Mouse (Mus musculus): ENCODE results near the gene Lenep. TPM values are rescaled to one million over a fixed set of nuclear protein-coding genes. Genes with fewer than 3 reads are reported as not detected.

Gene Lenep
- polyA plus RNA-seq, 1 experiment: 0.04 TPM

GRCm38 (mm10) chr3:89411490-89412393 lies 9.1 kb upstream of the Lenep start, which contains the start of gene Flad1:
Gene Flad1, minus strand, starts transcription at chr3:89411870.
- no peaks in the 10 kb centered on the region for H3K27me3 ChIP-seq (ENCODE audit: control insufficient read depth)
- H3K4me3 ChIP-seq (replicated peaks): peak within 1 kb of the TSS; percentile 77
- H3K4me1 ChIP-seq (ENCODE audit: control insufficient read depth): peaks cover 42% of the 10 kb centered on the region
- TF ChIP-seq TAL1 (IDR thresholded peaks at IDR 0.05; ENCODE audit: low read length) (no peak), GATA1 (IDR thresholded peaks at IDR 0.05; ENCODE audit: low read length) (no peak)
- H3K36me3 ChIP-seq (ENCODE audit: control insufficient read depth): peaks cover 61% of the 10 kb centered on the region
- peaks cover 3% of the 10 kb centered on the region for H3K9me3 ChIP-seq (ENCODE audit: control insufficient read depth, low read length)

GRCm38 (mm10) chr3:89410864-89411263 lies 8.3 kb upstream of the Lenep start:
- no peak for TF ChIP-seq GATA1 (IDR thresholded peaks at IDR 0.05; ENCODE audit: low read length)
- TF ChIP-seq TAL1 (IDR thresholded peaks at IDR 0.05; ENCODE audit: low read length): no peak
- Histone ChIP-seq H3K9me3 (ENCODE audit: control insufficient read depth, low read length) (peaks cover 3% of the 10 kb centered on the region), H3K36me3 (ENCODE audit: control insufficient read depth) (peaks cover 55% of the 10 kb centered on the region), H3K4me1 (ENCODE audit: control insufficient read depth) (peaks cover 33% of the 10 kb centered on the region), H3K4me3 (replicated peaks) (peak overlapping the region; percentile 77), H3K27me3 (ENCODE audit: control insufficient read depth) (no peaks in the 10 kb centered on the region)

GRCm38 (mm10) chr3:89409701-89410100 lies 7.1 kb upstream of the Lenep start:
- Histone ChIP-seq H3K4me3 (replicated peaks) (no peak overlapping the region), H3K36me3 (ENCODE audit: control insufficient read depth) (peaks cover 53% of the 10 kb centered on the region), H3K9me3 (ENCODE audit: control insufficient read depth, low read length) (peaks cover under 1% of the 10 kb centered on the region; the same call in 1 of the 2 replicates), H3K4me1 (ENCODE audit: control insufficient read depth) (peaks cover 33% of the 10 kb centered on the region), H3K27me3 (ENCODE audit: control insufficient read depth) (no peaks in the 10 kb centered on the region)
- TF ChIP-seq TAL1 (IDR thresholded peaks at IDR 0.05; ENCODE audit: low read length) (no peak), GATA1 (IDR thresholded peaks at IDR 0.05; ENCODE audit: low read length) (no peak)

GRCm38 (mm10) chr3:89408448-89408847 lies 5.9 kb upstream of the Lenep start:
- Histone ChIP-seq H3K36me3 (ENCODE audit: control insufficient read depth) (peaks cover 51% of the 10 kb centered on the region), H3K27me3 (ENCODE audit: control insufficient read depth) (no peaks in the 10 kb centered on the region), H3K9me3 (ENCODE audit: control insufficient read depth, low read length) (no peaks in the 10 kb centered on the region), H3K4me1 (ENCODE audit: control insufficient read depth) (peaks cover 33% of the 10 kb centered on the region), H3K4me3 (replicated peaks) (no peak overlapping the region)
- TF ChIP-seq GATA1 (IDR thresholded peaks at IDR 0.05; ENCODE audit: low read length) (no peak), TAL1 (IDR thresholded peaks at IDR 0.05; ENCODE audit: low read length) (no peak)

- Histone ChIP-seq H3K4me3 (replicated peaks) (no peak overlapping the region), H3K4me1 (ENCODE audit: control insufficient read depth) (peaks cover 26% of the 10 kb centered on the region), H3K27me3 (ENCODE audit: control insufficient read depth) (no peaks in the 10 kb centered on the region), H3K9me3 (ENCODE audit: control insufficient read depth, low read length) (no peaks in the 10 kb centered on the region), H3K36me3 (ENCODE audit: control insufficient read depth) (peaks cover 61% of the 10 kb centered on the region)
- TF ChIP-seq GATA1 (IDR thresholded peaks at IDR 0.05; ENCODE audit: low read length) (no peak), TAL1 (IDR thresholded peaks at IDR 0.05; ENCODE audit: low read length) (no peak)
These were observed 4.3 kb upstream of the Lenep start for GRCm38 (mm10) chr3:89406887-89407286.

- Histone ChIP-seq H3K27me3 (ENCODE audit: control insufficient read depth) (peaks cover 2% of the 10 kb centered on the region), H3K4me3 (replicated peaks) (no peak overlapping the region), H3K9me3 (ENCODE audit: control insufficient read depth, low read length) (no peaks in the 10 kb centered on the region), H3K4me1 (ENCODE audit: control insufficient read depth) (peaks cover 6% of the 10 kb centered on the region), H3K36me3 (ENCODE audit: control insufficient read depth) (peaks cover 45% of the 10 kb centered on the region)
- no peak for TF ChIP-seq TAL1 (IDR thresholded peaks at IDR 0.05; ENCODE audit: low read length)
- no peak for TF ChIP-seq GATA1 (IDR thresholded peaks at IDR 0.05; ENCODE audit: low read length)
These were observed 1.3 kb downstream of the Lenep start for GRCm38 (mm10) chr3:89401329-89401728.

GRCm38 (mm10) chr3:89396654-89397005 lies 6.0 kb downstream of the Lenep start:
- Histone ChIP-seq H3K9me3 (ENCODE audit: control insufficient read depth, low read length) (peaks cover 2% of the 10 kb centered on the region; the same call in 1 of the 2 replicates), H3K4me1 (ENCODE audit: control insufficient read depth) (peaks cover 50% of the 10 kb centered on the region), H3K4me3 (replicated peaks) (peak overlapping the region; percentile 68), H3K36me3 (ENCODE audit: control insufficient read depth) (peaks cover 5% of the 10 kb centered on the region), H3K27me3 (ENCODE audit: control insufficient read depth) (peaks cover 47% of the 10 kb centered on the region)
- TF ChIP-seq GATA1 (IDR thresholded peaks at IDR 0.05; ENCODE audit: low read length) (no peak), TAL1 (IDR thresholded peaks at IDR 0.05; ENCODE audit: low read length) (no peak)

GRCm38 (mm10) chr3:89395806-89396653 lies 6.6 kb downstream of the Lenep start:
- TF ChIP-seq GATA1 (IDR thresholded peaks at IDR 0.05; ENCODE audit: low read length): peak; percentile 57; the same call in 1 of the 2 replicates
- TF ChIP-seq TAL1 (IDR thresholded peaks at IDR 0.05; ENCODE audit: low read length): no peak
- H3K4me3 ChIP-seq (replicated peaks): peak overlapping the region; percentile 68
- peaks cover 2% of the 10 kb centered on the region; the same call in 1 of the 2 replicates for H3K36me3 ChIP-seq (ENCODE audit: control insufficient read depth)
- peaks cover 50% of the 10 kb centered on the region for H3K4me1 ChIP-seq (ENCODE audit: control insufficient read depth)
- peaks cover 53% of the 10 kb centered on the region for H3K27me3 ChIP-seq (ENCODE audit: control insufficient read depth)
- peaks cover 2% of the 10 kb centered on the region; the same call in 1 of the 2 replicates for H3K9me3 ChIP-seq (ENCODE audit: control insufficient read depth, low read length)

Measured in erythroblast, embryonic 14.5 days (primary cell).